Mouse (Mus musculus) heart, embryonic 15.5 days (tissue): ENCODE measurements around the gene Rtn4rl1. TPM values are rescaled to one million over a fixed set of nuclear protein-coding genes. Genes with fewer than 3 reads are reported as not detected.

ENCODE experiments used
- ATAC-seq: fragments of 200-750 bp; cut with Nextera tagmentation; replicated peaks from 2 replicates; pipeline ENCODE4 v1.8.0; 2017; ENCODE audit warnings: low read depth, moderate TSS enrichment; ENCODE audit not compliant: insufficient number of reproducible peaks, insufficient read depth, low FRiP score
- H3K27ac ChIP-seq: fragments of 300-500 bp; sonication (generic); 2 replicates; pipeline ENCODE4 v1.5.1; 2015; ENCODE audit warnings: mild to moderate bottlenecking, inconsistent platforms
- H3K27me3 ChIP-seq: fragments of 300-500 bp; sonication (generic); 2 replicates; pipeline ENCODE4 v1.6.1; 2015; ENCODE audit warnings: inconsistent platforms
- H3K36me3 ChIP-seq: fragments of 300-500 bp; sonication (generic); 2 replicates; pipeline ENCODE4 v1.6.1; 2015; ENCODE audit warnings: mild to moderate bottlenecking, inconsistent platforms
- H3K4me1 ChIP-seq: fragments of 300-500 bp; sonication (generic); replicated peaks from 2 replicates; pipeline ENCODE4 v1.6.1; 2015; ENCODE audit warnings: inconsistent platforms
- H3K4me2 ChIP-seq: fragments of 300-500 bp; sonication (generic); 2 replicates; pipeline ENCODE4 v1.6.1; 2015; ENCODE audit warnings: inconsistent platforms, mild to moderate bottlenecking, moderate library complexity
- H3K4me3 ChIP-seq: fragments of 300-500 bp; sonication (generic); 2 replicates; pipeline ENCODE4 v1.5.1; 2015; ENCODE audit warnings: mild to moderate bottlenecking, inconsistent platforms
- H3K9ac ChIP-seq: fragments of 300-500 bp; sonication (generic); 2 replicates; pipeline ENCODE4 v1.6.1; 2015; ENCODE audit warnings: mild to moderate bottlenecking, inconsistent platforms
- H3K9me3 ChIP-seq: fragments of 300-500 bp; sonication (generic); replicated peaks from 2 replicates; pipeline ENCODE4 v1.6.1; 2016; ENCODE audit warnings: inconsistent platforms
- WGBS: fragments of 180-500 bp; shearing (Covaris S2); methylation state at CpG from one replicate; pipeline ENCODE4 v1.1.7; 2015; ENCODE audit warnings: mixed read lengths; 5-methylcytosine and 5-hydroxymethylcytosine counted together
- polyA plus RNA-seq: library from polyadenylated mRNA; unstranded; fragments of >200 nt; fragmentation: Nextera tagmentation; extraction: Ambion mirVana; gene quantifications from 2 replicates; pipeline ENCODE4 v1.2.1, GENCODE M21; 2015

Rtn4rl1 gene
- polyA plus RNA-seq, 1 experiment from 2014 or later = 12.4 TPM

- Histone ChIP-seq H3K27me3 (no peaks in the 10 kb centered on the region), H3K27ac (peak overlapping the region; percentile 31; the same call in 1 of the 2 replicates), H3K4me1 (peaks cover 58% of the 10 kb centered on the region), H3K9ac (no peak overlapping the region), H3K4me3 (no peak overlapping the region), H3K9me3 (no peaks in the 10 kb centered on the region), H3K4me2 (no peak overlapping the region), H3K36me3 (no peaks in the 10 kb centered on the region)
- 54% methylated on average over 6 of the region's 6 CpGs for WGBS
- ATAC-seq = no peak
Measured at GRCm38 (mm10) chr11:75259416-75259815, 65.8 kb downstream of the Rtn4rl1 start.

GRCm38 (mm10) chr11:75259996-75260561, 66.5 kb downstream of the Rtn4rl1 start:
- no peak overlapping the region for H3K27ac ChIP-seq

GRCm38 (mm10) chr11:75261016-75261415, 67.4 kb downstream of the Rtn4rl1 start:
- ATAC-seq = no peak
- Histone ChIP-seq H3K27ac (no peak overlapping the region), H3K4me3 (no peak overlapping the region), H3K9ac (no peak overlapping the region), H3K9me3 (no peaks in the 10 kb centered on the region), H3K27me3 (no peaks in the 10 kb centered on the region), H3K4me1 (peaks cover 51% of the 10 kb centered on the region), H3K36me3 (no peaks in the 10 kb centered on the region), H3K4me2 (no peak overlapping the region)
- WGBS = 92% methylated on average over 2 of the region's 2 CpGs

More at GRCm38 (mm10) chr11:75259996-75260561, 66.5 kb downstream of the Rtn4rl1 start:
- 64% methylated on average over 10 of the region's 10 CpGs for WGBS
- H3K4me1 ChIP-seq = peaks cover 56% of the 10 kb centered on the region
- H3K9me3 ChIP-seq = no peaks in the 10 kb centered on the region
- no peak for ATAC-seq
- H3K36me3 ChIP-seq = no peaks in the 10 kb centered on the region
- no peak overlapping the region for H3K4me2 ChIP-seq
- H3K27me3 ChIP-seq = no peaks in the 10 kb centered on the region
- no peak overlapping the region for H3K9ac ChIP-seq
- H3K4me3 ChIP-seq = no peak overlapping the region

- 78% methylated on average over 4 of the region's 4 CpGs for WGBS
- Histone ChIP-seq H3K27ac (no peak overlapping the region), H3K36me3 (0 out of 2 replicates have a peak, but pooled peaks cover 4% of the 10 kb centered on the region), H3K9me3 (no peaks in the 10 kb centered on the region), H3K27me3 (no peaks in the 10 kb centered on the region), H3K4me3 (no peak overlapping the region), H3K4me1 (peaks cover 51% of the 10 kb centered on the region), H3K4me2 (no peak overlapping the region), H3K9ac (no peak overlapping the region)
- ATAC-seq = no peak
Measured at GRCm38 (mm10) chr11:75261730-75262129, 68.1 kb downstream of the Rtn4rl1 start.

GRCm38 (mm10) chr11:75262181-75262580, 68.6 kb downstream of the Rtn4rl1 start:
- Histone ChIP-seq H3K27me3 (no peaks in the 10 kb centered on the region), H3K4me2 (no peak overlapping the region), H3K36me3 (0 out of 2 replicates have a peak, but pooled peaks cover 4% of the 10 kb centered on the region), H3K4me1 (peaks cover 51% of the 10 kb centered on the region), H3K9ac (no peak overlapping the region), H3K4me3 (no peak overlapping the region), H3K9me3 (no peaks in the 10 kb centered on the region), H3K27ac (no peak overlapping the region)
- WGBS = 63% methylated on average over 3 of the region's 3 CpGs
- ATAC-seq = no peak

- 40% methylated on average over 5 of the region's 5 CpGs for WGBS
- Histone ChIP-seq H3K4me3 (no peak overlapping the region), H3K9me3 (no peaks in the 10 kb centered on the region), H3K27me3 (no peaks in the 10 kb centered on the region), H3K9ac (no peak overlapping the region), H3K36me3 (0 out of 2 replicates have a peak, but pooled peaks cover 4% of the 10 kb centered on the region), H3K27ac (peak overlapping the region; percentile 51), H3K4me1 (peaks cover 52% of the 10 kb centered on the region), H3K4me2 (no peak overlapping the region)
- ATAC-seq = no peak
Measured at GRCm38 (mm10) chr11:75262791-75263190, 69.2 kb downstream of the Rtn4rl1 start.

GRCm38 (mm10) chr11:75263274-75263963, 69.8 kb downstream of the Rtn4rl1 start:
- H3K27ac ChIP-seq = peak overlapping the region; percentile 51
- ATAC-seq = no peak
- WGBS = 71% methylated on average over 15 of the region's 15 CpGs
- H3K4me2 ChIP-seq = no peak overlapping the region
- H3K4me3 ChIP-seq = no peak overlapping the region
- peaks cover 58% of the 10 kb centered on the region for H3K4me1 ChIP-seq
- H3K36me3 ChIP-seq = 0 out of 2 replicates have a peak, but pooled peaks cover 4% of the 10 kb centered on the region
- H3K9me3 ChIP-seq = no peaks in the 10 kb centered on the region
- no peaks in the 10 kb centered on the region for H3K27me3 ChIP-seq
- H3K9ac ChIP-seq = no peak overlapping the region

- no peak overlapping the region for H3K9ac ChIP-seq
Measured at GRCm38 (mm10) chr11:75263964-75264312, 70.4 kb downstream of the Rtn4rl1 start.

GRCm38 (mm10) chr11:75264550-75264949, 71.0 kb downstream of the Rtn4rl1 start:
- H3K9ac ChIP-seq = no peak overlapping the region
- no peak for ATAC-seq
- H3K4me1 ChIP-seq = peaks cover 60% of the 10 kb centered on the region
- 0 out of 2 replicates have a peak, but pooled peaks cover 4% of the 10 kb centered on the region for H3K36me3 ChIP-seq
- no peak overlapping the region for H3K4me3 ChIP-seq
- no peaks in the 10 kb centered on the region for H3K27me3 ChIP-seq
- no peak overlapping the region for H3K4me2 ChIP-seq
- no peak overlapping the region for H3K27ac ChIP-seq
- WGBS = 81% methylated on average over 6 of the region's 6 CpGs
- H3K9me3 ChIP-seq = no peaks in the 10 kb centered on the region

More at GRCm38 (mm10) chr11:75263964-75264312, 70.4 kb downstream of the Rtn4rl1 start:
- WGBS = 56% methylated on average over 6 of the region's 6 CpGs
- 0 out of 2 replicates have a peak, but pooled peaks cover 4% of the 10 kb centered on the region for H3K36me3 ChIP-seq
- no peak overlapping the region for H3K4me2 ChIP-seq
- no peak for ATAC-seq
- peaks cover 61% of the 10 kb centered on the region for H3K4me1 ChIP-seq
- H3K9me3 ChIP-seq = no peaks in the 10 kb centered on the region
- H3K27ac ChIP-seq = no peak overlapping the region; the same call in 1 of the 2 replicates
- H3K27me3 ChIP-seq = no peaks in the 10 kb centered on the region
- H3K4me3 ChIP-seq = no peak overlapping the region

- Histone ChIP-seq H3K27ac (no peak overlapping the region), H3K4me3 (no peak overlapping the region), H3K27me3 (no peaks in the 10 kb centered on the region), H3K9me3 (no peaks in the 10 kb centered on the region), H3K4me1 (peaks cover 55% of the 10 kb centered on the region), H3K9ac (no peak overlapping the region), H3K4me2 (no peak overlapping the region), H3K36me3 (0 out of 2 replicates have a peak, but pooled peaks cover 4% of the 10 kb centered on the region)
- ATAC-seq = no peak
- WGBS = 69% methylated on average over 15 of the region's 15 CpGs
Measured at GRCm38 (mm10) chr11:75265545-75265944, 72.0 kb downstream of the Rtn4rl1 start.

GRCm38 (mm10) chr11:75267826-75268281, 74.3 kb downstream of the Rtn4rl1 start:
- ATAC-seq = no peak
- H3K27me3 ChIP-seq = no peaks in the 10 kb centered on the region
- H3K27ac ChIP-seq = peak overlapping the region; percentile 46
- 0 out of 2 replicates have a peak, but pooled peaks cover 4% of the 10 kb centered on the region for H3K36me3 ChIP-seq
- H3K4me3 ChIP-seq = no peak overlapping the region
- no peaks in the 10 kb centered on the region for H3K9me3 ChIP-seq
- no peak overlapping the region for H3K4me2 ChIP-seq
- H3K4me1 ChIP-seq = peaks cover 50% of the 10 kb centered on the region
- 34% methylated on average over 9 of the region's 9 CpGs for WGBS
- H3K9ac ChIP-seq = no peak overlapping the region
